Mouse (Mus musculus) gonadal fat pad, adult 2 months (tissue): Measurements from ENCODE around the gene Mthfsd. TPM values are rescaled to one million over a fixed set of nuclear protein-coding genes. Genes with fewer than 3 reads are reported as not detected.

Experiments
- DNase-seq: peaks from one replicate; pipeline ENCODE4 v3.0.0-alpha.2; 2012; ENCODE audit warnings: low read depth
- polyA plus RNA-seq: library from polyadenylated mRNA; depleted of rRNA; stranded (reverse); fragments of >200 nt; gene quantifications from 2 replicates; pipeline ENCODE4 v1.2.3, GENCODE M21; 2012

Mthfsd gene
- polyA plus RNA-seq, 1 experiment = 86.4 TPM

DNA sequence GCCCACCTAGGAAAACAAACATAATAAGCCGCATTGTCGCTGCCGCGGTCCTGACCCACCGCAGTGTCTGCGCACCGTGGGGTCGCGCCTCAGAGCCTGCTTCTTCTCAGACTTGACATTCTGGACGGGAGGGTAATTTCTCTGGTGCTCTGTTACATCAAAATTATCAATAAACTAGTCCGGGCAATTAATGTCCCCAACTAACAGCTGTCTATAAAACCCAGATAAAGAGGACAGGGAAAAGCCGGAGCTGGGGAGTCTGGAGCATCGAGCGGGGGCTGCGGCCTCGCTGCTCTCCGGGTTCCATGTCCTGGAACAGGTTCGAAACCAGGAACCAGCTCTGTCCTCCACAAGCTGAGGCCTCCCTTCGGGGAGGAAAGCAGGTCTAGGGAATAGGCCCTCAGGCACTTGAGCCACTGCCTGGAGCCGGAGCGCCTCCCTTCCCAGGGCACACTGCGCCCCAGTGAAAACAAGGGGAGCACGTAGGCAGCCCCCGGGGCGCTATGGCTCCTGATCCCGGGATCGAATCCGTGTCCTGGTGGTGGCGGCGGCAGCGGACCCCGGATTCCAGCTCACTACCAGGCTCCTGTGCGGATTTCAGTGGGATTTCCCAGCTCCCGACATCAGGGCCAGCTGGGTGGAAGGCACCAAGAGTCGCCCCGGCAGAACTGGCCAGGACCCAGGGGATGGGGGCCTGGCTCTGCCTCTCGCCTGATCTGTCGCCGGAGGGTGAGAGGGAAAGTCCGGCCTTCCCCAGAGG, 19.1 kb downstream of the Mthfsd start:
- no peak for DNase-seq

- DNase-seq = no peak
Measured at GRCm38 (mm10) chr8:121088281-121088680, 19.9 kb downstream of the Mthfsd start.

- no peak for DNase-seq
Measured at GRCm38 (mm10) chr8:121086004-121086900, 21.9 kb downstream of the Mthfsd start.

GRCm38 (mm10) chr8:121085561-121085960, 22.6 kb downstream of the Mthfsd start:
- DNase-seq = no peak

DNA sequence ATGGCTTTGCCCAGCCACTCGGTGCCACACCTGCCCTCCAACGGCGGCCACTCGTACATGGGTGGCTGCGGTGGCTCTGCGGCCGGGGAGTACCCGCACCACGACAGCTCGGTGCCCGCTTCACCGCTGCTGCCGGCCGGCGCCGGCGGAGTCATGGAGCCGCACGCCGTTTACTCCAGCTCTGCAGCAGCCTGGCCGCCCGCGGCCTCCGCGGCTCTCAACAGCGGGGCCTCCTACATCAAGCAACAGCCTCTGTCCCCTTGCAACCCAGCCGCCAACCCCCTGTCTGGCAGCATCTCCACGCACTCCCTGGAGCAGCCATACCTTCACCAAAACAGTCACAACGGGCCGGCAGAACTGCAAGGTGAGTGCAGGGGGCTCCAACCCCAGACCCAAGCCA, 23.2 kb downstream of the Mthfsd start:
- no peak for DNase-seq

DNA sequence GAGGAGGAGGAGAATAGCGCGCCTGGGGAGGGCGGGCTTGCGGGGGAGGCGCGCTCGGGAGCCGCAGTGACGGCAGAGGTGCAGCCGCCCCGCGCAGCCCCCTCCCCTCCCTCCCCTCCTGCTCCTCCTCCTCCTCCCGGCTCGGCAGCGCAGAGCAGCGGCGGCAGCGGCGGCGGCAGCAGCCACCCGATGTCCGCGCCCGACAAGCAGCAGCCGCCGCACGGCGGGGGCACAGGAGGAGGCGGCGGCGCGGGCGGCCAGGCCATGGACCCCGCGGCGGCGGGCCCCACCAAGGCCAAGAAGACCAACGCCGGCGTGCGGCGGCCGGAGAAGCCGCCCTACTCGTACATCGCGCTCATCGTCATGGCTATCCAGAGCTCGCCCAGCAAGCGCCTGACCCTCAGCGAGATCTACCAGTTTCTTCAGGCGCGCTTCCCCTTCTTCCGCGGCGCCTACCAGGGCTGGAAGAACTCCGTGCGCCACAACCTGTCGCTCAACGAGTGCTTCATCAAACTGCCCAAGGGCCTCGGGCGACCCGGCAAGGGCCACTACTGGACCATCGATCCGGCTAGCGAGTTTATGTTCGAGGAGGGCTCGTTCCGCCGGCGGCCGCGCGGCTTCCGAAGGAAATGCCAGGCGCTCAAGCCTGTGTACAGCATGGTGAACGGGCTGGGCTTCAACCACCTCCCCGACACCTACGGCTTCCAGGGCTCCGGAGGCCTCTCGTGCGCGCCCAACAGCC, 23.8 kb downstream of the Mthfsd start, which contains the start of gene Foxf1:
Gene Foxf1 (plus strand): TSS at position 177 of the 742 bp plus-strand sequence.
- DNase-seq = no peak

GRCm38 (mm10) chr8:121083936-121084209, 24.3 kb downstream of the Mthfsd start:
- no peak for DNase-seq

DNA sequence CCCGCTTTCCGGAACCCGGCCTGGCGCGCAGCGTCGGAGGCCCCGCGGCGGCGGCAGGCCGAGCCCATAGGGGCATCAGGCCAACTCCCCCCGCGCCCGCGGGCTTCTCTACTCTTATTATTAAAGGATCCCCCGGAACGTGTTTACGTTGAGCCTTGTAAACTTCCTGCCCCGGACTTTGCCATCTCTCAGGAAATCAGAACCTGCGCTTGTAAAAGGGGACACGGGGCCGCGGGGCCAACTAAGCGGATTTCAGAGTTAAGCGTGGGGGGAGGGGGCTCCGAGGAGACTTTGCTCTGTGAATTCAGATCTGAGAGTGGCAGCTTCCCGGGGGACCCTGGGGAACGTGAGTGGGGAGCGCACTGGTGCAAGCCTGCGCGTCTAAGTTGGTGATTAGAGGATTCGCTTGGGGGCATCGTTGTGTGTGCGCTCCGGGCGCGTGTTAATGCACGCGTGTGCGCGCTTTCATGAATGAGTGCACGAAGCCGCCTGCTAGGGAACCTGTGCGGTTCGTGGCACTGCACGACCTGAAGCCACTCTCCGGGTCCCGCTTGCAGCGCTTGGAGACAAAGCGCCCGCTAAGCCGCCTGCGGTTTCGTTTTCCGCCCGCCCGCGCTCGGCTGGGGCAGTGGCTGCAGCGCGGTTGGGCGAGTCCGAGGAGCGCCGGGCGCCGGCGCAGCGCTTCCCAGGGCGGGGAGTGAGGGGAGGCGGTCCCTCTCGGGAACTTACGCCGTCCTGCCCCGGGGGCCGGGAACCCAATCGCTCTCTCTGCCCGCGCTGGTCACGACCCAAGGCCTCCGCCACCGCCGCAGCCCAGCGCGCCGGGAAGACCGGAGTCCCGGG, 24.9 kb downstream of the Mthfsd start:
- DNase-seq = no peak

- no peak for DNase-seq
Measured at GRCm38 (mm10) chr8:121082218-121083092, 25.7 kb downstream of the Mthfsd start.

GRCm38 (mm10) chr8:121081398-121081797, 26.8 kb downstream of the Mthfsd start:
- no peak for DNase-seq

DNA sequence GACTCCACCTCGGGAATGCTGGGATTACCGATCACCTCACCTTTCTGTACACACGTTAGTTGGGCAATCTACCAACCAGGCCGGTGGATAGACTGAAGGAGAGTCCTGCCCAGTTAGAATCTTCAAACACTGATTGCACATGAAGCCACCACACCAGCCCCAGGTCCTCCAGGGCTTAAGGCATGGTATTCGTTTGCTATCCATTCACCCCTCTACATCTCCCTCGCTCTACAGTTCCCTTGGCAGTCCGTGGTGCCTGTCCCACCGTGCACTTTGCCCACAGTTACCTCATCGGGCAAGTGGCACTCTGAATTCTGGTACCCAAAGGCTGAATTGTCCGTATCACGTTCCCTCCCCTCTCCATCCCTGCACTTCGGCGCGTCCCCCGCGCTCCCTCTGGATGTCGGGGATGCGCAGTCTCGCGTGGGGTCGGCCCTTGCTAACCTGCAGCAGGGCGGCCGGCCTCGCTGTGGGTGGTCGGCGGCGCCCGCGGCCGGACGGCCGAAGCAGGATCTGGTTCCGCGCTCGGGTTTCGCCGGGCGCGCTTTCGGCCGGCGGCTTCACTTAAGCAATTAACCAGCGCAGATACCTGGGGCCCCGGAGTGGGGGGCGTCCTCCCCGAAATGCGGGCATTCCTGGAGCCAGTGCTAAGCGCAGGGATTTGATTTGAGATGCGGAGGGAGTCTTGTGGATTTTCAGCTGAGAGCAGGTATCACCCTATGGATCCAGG, 27.7 kb downstream of the Mthfsd start:
- DNase-seq = no peak

GRCm38 (mm10) chr8:121079944-121080343, 28.2 kb downstream of the Mthfsd start:
- DNase-seq = no peak

DNA sequence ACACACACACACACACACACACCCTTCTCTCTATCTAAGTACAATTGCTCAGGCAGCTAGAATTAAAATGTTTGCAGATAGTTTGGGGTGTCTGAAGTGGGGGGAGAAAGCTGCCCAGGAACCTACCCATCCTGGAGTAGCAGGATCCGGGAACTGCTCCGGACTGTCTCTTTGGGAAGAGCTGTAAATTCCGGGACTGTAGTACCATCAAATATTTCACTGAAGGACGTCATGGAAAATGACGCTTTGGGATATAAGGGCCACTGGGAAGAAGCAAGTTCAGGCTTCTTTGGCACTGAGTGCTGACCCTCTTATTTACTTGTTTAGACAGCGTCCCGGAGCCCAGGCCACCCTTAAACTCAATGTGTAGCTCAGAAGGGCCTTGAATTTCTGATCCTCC, 29.0 kb downstream of the Mthfsd start:
- no peak for DNase-seq

DNA sequence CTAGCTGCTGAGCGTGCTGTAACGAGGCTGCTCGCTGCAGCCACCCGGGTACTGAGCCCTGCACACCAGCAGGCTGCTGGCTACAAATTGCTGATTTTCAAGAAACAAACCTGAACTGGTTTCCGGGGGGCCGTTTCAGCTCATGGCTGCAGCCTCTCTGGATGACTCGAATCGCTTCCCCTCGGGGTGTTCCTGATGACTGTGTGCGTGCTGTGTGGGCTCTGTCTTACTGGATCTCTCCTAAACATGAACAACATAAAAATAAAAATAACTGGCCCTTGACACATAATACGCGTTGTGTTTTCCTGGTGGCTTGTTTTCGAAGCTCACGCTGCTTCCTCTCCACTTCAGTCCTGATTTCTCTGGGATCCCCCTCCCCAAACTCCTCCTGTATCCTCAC, 29.5 kb downstream of the Mthfsd start:
- no peak for DNase-seq

DNA sequence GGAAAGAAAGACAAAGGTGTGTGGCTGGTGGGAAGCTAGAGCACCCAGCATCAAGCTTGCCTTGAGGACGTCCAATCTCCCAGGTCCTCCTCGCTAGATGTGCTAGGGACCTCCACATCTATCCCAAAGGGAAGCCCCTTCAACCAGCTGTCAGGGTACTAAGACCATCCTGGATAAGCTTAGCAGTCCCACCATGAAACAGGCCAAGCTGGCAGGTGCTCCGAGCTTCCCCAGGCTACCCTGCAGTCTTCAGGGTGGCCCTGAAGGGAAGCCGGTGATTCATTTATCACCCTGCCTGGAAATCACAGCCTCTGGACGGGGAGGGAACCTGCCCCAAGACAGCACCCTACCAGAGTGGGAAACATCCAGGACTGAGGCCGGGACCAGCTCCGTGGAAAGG, 31.6 kb downstream of the Mthfsd start:
- no peak for DNase-seq

DNA sequence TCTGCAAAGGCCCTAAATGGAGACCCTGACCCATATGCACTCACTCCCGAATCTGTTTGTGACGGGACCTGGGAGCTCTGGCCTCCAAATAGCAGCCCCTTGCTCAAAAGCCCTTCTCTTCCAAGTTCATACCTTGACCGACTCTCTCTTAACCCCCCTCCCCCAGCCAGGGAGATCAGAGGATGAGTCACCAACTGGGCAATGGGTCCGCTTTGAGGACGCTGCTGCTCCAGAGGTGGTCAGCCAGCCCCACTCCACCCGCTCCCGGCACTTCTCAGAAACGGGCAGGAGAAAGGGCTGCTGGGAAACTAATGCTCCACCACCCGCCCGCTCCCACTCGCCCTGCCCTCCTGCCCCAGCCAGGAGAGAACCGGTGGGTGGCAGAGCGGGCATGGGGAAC, 32.3 kb downstream of the Mthfsd start:
- DNase-seq = no peak

DNA sequence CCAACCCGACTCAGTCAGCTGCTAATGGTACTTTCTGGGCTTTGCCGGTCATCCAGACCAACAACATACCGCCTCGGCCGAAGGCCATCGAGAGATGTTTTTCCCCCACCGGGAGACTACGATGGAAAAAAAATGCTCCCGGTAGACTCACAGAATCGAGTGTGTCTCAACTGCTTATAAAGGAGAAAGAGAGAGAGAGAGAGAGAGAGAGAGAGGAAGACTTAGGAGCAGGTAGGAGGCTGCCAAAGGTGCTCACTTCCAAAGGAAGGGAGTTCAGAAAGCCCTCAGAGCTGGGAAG, 33.4 kb downstream of the Mthfsd start:
- no peak for DNase-seq

- no peak for DNase-seq
Measured at GRCm38 (mm10) chr8:121074108-121074847, 33.9 kb downstream of the Mthfsd start.
